Mouse (Mus musculus) left cerebral cortex, adult 8-10 months (tissue): ENCODE data around the gene Mta3. TPM values are rescaled to one million over a fixed set of nuclear protein-coding genes. Genes with fewer than 3 reads are reported as not detected.

ENCODE experiments used
- DNase-seq, 2 experiments: peaks; one replicate each; pipeline ENCODE4 v3.0.0; 2022; ENCODE audit warnings: low spot score in 2 of 2
- total RNA-seq, 4 experiments: library from RNA; stranded (reverse); gene quantifications; 2 replicates each; pipeline ENCODE4 v1.2.4; 2022

Gene Mta3
- total RNA-seq, 4 experiments from 2014 or later, result 89.8 to 96.1 (median 92.0) TPM

DNA sequence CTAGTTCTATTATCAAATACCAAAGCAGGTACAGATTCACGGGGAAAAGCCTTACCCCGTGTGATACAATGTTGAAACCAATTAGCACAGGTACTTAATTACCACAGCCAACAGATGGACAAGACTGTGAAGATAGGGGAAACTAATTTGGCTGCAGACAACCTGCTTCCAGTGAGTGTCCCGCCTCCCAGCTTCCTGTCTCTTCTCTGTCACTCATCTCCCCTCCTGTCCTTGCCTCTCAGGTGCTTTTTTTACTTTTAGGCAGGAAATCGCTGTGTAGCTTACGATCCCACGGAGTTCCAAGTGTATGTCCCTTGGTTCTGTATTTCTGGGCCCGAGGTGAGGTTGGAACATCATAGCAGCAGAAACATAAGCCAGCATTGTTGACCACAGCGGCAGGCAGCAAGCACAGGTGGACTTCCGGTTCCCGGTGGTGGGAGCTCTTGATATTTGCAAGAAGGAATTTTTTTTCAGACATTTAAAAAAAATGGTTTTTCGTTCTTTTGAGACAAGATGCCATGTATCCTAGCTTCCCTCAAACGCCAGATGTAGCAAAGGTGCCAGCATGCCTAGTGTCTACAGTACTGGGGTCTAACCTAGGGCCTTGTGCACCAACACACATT is 102.6 kb downstream of the Mta3 start:
- DNase-seq, result no peak

DNA sequence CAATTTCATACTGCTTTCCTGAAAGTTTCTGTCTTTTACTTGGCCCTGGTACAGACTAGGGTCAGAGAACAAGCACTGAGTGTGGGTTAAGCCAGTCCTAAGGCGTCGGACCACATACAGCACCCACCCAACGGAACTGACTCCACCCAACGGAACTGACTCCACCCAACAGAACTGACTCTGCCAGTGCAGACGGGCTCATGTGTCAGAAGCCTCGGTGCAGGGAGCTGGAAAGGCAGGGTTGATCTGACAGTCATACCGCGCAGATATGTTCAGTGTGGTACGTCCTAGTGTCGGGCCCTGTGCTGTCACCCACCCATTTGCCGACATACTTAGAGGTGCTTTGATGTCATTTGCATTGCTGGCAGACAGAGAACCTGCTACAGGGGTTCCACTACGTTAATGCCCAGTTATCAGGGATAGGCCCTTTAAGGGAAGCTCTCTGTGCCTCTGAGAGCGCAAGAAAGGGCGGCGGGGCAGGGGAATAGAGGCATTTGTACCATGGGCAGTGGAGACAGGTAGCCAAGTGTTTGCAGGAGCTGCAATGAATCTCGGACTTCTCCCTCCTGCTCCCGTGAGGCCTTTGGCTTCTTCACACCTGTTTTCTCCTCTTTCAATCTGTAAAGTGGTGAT is 103.3 kb downstream of the Mta3 start:
- no peak for DNase-seq

DNA sequence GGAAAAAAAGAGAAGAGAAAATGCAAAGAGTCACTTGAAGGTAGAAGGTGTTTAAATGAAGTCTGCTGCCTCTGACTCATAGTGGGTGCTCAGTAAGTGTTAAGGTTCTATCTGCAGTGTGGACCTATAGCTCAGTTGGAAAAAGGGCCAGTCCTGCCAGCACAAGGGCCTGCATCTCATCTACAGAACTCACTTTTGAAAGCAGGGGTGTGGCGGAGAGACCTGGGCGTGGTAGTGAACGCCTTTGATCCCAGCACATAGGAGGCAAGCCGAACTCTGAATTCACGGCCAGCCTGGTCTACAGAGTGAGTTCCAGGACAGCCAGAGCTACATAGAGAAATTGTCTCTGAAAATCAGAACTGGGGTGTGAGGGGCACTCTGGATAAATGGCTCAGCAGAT is 104.3 kb downstream of the Mta3 start:
- no peak for DNase-seq

DNA sequence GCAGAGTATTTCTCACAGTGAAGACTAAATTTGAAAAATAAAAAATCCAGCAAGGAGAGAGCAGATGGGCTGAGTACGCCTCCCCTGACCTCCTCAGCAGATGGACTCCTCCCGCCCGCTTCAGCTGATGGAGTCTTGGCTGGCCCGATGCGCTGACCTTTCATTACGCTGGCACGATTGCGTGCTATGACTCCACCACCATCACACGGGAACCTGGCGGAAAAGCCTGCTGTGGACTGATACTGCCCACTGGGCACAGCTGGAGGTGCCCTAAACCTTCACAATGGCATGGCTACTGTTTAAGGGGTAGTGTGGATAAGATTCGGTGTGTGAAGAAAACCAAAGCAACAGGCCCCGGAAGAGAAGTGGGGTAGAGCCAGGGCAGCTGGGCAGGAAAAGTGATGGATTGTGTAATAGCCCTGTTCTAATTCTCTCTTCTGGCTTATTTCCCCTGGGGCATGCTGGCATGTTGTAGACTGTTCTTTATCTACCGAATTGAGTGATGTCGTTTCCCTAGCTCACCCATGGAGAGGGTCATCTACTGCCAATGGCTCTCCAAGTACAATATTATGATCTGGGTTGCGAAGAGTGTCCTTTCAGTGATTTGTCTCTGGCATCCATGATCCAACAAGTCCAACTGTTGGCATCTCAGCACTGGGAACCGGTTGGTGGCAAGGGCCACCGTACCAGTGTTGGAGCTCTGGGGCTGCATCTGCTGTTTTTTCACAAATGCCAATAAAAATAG is 106.4 kb downstream of the Mta3 start:
- no peak for DNase-seq

DNA sequence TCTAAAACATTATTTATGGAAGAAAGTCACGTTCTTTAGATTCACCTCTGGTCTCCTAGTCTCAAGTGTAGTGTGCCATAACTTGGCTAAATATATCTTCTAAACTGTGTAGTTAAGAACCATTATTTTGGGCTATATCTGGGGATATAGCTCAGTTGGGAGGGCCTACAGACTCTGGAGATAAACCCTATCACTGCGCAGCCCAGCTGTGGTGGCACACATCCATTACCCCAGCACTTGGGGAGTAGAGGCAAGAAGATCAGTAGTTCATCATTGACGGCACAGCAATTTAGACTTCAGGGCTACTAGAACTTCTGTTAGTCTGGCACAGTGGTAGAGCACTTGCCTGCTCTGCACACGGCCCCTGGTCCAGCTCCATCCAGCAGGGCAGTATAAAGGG is 107.1 kb downstream of the Mta3 start:
- no peak for DNase-seq

DNA sequence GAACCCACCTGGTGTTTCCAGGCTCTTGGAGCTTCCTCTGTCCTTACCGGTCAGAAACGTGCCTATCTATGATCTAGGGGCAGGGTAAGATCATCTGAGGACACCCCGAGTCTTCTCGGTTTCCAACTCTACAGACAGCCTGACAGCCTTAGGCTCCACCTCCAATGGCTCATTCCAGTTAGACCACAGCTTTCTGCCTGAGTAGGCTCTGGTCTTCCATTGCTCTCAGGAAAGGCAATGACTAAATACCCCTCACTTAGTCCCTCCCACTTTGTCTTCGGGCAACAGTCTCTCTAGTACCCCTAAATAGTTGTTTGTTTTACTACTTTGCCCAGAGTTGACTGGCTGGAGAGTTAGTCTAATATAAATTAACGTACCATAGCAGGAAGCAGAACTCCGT is 111.0 kb downstream of the Mta3 start:
- DNase-seq, result no peak

DNA sequence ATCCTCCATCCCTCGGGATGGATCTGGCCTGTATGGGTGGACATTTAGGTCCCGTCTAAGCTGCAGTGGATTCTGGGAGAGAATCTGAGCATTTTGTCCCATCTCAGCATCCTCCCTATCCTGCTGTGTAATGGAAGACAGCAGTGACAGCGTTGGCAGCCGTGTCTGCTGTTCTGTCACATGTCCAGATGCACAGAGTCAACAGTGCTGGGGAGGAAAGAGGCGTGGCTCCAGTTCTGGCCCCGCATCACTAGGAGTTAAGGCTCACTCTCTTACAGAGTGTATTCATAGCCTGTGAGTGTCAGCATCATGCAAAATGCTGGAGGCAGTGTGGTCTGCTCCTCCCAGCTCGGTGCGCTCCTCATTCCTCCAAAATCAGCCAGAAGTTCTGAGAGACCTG is 113.5 kb downstream of the Mta3 start:
- DNase-seq, result no peak

DNA sequence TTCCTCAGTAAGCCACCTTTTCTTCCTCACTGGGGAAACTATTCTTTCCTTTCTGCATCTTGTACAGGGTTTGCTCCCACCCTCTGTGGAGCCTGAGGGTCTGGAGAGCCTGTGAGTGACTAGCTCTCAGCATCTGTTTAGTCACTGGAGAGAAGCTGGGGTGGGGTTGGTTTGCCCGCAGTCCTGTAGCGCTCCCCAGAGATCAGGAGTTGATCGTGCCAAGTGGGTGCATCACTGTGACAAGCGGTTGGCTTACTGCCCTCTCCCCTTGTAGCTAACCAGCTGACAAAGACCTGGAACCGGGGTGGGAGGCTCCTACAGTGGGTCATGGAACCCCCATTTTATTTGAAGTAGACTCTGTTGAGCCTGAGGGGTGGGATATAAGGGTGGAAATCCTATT is 114.7 kb downstream of the Mta3 start:
- DNase-seq, result no peak

DNA sequence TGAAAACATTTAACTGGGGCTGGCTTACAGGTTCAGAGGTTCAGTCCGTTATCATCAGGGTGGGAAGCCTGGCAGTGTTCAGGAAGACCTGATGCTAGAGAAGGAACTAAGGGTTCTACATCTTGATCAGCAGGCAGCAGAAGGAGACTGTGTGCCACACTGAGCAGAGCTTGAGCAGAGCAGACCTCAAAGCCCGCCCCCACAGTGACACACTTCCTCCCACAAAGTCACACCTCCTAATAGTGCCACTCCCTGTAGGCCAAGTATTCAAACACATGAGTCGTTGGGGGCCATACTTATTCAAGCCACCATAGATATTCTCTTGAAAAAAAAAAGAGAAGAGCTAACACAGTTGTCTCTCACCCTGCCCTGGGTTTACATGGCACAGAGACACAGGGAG is 115.9 kb downstream of the Mta3 start:
- DNase-seq, result no peak

DNA sequence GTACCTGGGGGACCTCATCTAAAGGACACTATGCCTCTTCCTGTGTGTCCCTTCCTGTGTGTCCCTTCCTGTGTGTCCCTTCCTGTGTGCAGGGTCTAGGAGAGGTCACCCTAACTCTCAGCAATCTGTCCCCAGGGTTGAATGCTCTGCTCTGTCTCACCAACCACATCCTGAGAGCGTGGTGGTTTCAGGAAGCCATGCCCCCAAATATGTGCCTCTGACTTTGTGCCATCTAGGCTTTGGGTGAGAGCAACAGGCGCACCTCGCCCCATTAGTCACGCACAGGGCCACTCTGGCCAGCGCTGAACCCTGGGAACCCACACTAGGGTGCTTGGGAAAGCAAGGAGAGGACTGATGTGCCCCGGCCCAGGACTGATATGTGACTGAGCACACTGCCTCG is 117.9 kb downstream of the Mta3 start:
- DNase-seq, result no peak

DNA sequence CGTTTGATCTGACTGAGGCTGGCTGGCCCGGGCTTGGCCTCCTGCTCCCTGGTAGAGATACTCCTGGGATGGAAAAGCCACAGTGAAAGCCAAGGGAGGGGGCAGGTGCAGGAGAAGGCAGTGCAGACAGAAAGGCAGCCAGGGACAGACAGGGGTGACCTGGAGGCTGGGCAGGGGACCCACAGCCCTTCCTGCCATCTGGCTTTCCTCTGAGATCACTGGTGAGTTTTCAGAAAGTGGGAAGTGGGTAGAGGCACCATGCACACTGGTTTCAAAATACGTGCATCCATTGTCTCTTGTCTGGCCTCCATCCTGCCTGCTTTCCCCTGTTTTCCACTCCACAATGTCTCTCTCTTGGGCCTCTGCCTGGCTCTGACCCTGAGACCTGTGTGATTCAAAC is 123.4 kb downstream of the Mta3 start:
- DNase-seq, result no peak

DNA sequence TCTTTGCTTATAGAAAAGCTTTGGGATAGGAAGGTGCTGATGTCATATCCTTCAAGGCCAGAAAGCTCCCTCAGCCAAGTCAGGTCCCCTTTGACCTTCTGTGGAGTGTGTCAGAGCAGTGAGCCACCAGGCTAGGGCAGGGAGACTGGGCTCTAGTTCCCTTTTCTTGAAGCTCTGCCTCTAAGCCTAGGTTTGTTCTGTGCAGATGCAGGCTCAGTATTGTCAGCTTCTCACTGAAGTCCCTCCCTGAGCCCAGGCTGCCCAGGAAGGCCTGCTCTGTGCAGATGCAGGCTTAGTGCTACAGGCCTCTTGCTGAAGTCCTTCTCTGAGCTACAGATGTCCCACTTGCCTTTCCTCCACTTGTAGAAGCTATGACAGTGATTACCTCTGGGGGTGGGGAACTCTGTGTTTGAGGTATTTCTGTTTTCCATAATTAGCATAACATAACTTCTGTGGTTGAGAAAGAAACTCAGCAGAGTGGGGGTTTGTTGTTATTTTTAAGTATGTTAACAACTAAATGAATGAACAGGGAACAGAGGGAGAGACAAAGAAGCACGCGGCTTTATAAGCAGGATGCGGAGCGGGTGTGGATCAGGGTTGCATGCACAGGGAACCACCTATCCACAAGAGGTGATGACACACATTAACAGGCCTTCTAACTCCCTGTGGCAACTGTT is 124.8 kb downstream of the Mta3 start:
- no peak for DNase-seq

DNA sequence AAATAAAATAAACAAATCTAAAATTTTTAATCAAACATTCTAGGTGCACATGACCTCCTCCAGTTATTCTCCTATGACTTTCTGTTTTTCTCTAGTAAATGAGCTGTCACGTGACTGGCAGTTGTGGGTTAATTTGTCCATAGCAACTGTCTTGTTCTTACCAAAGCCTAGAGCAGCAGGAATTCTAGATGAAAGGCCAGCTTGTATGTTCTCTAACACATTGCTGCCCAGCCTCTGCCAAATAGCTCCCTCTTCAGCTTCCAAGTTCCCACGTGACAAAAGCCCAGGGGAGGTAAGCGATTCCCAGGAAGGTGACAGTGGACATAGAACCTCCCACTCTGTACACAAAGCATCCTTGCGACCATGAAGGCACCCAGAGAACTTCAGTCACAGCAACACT is 128.2 kb downstream of the Mta3 start:
- DNase-seq, result no peak

DNA sequence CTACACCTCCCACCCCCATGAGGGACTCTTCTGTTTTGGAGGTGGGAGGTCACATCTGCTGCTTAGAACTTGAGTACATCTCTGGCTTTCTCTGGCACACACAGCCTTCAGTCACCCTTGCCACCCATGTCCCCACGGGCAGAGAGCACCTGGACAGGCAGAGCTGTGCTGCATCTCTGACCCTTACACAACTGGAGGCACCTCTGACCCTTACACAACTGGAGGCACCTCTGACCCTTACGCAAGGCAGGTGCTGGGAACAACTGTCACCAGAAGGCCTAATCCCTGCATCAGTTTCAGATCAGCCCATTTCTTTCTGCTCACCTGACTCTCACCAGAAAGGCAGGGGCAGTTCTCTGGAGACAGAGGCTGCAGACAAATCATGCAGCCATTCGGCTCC is 130.1 kb downstream of the Mta3 start:
- no peak for DNase-seq

DNA sequence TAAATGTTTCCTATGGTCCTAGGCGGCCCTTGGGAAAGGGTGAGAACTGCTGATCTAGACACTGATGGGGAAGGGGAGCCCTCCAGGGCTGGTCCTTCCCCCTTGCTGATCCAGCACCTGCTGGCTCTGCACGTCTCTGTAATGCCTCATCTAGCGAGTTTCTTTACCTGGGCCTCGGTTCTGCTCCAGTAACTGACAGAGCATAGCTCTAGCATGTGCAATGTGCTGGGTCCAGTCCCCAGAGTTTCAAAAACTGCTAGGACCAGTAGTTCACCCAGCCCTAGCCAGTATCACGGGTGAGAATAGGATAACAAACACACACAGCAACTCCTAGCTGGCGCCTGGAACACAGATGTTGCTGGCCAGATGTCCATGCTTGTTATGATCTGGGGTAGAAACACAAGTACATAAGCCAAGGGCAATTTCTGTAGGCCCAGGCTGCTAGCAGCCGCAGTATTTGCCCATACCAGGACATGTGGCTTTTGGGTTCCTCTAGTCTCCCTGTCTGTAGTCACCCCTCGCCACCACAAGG is 131.8 kb downstream of the Mta3 start:
- no peak for DNase-seq

DNA sequence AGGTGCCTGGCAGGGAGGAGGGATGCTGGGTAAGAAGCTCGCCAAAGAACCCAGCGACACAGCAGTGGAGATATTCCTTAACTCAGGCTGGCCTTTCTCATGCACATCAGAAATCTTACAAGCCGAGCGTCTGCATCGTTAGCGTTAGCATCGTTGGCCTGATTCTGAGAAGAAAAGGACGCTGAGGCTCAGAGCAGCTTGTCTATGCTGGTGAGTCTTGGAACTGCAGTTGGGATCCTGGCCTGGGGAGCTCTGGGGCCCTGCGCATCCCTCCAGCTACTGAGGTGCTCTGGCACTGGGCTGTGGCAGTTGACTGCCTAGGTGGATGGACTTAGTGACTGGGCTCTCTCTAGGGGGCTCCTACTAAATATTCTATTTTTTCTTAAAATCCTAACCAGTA is 133.2 kb downstream of the Mta3 start:
- no peak for DNase-seq

DNA sequence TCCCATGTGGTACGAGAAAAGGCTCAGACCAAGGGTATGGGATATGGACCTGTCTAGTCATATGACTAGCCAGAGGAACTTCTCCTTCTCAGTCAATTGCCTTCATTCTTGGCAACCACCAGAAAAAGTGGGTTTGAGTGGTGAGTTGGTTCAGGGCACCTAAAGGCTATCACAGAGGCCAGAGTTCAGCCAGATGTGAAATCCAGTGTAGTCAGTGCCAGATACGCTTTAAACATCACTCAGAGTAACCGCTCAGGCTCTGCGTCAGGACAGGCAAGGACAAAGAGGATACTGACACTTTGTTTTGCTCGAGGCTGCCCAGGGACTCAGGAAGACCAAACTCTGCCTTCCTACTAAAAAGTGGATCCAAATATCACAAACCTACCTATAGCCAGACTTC is 135.0 kb downstream of the Mta3 start:
- DNase-seq, result no peak

DNA sequence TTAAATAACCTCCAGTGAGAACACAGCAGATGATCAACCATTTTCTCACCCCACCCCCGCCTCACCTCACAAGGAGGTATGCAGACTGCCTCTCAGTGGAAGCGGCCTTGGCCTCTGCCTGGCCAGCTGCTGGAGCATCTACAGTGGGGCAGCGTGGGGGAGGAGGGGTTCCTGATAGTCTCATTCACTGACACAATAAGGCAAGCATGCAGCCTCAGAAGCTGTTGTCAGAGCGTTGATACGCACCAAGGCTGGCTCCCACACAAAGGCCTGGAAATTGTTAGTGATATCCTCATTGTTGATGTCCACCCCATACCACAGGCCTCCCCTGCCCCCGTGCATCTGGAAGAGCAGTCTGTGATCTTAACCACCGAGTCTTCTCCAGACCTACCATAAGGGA is 137.8 kb downstream of the Mta3 start:
- DNase-seq, result no peak

DNA sequence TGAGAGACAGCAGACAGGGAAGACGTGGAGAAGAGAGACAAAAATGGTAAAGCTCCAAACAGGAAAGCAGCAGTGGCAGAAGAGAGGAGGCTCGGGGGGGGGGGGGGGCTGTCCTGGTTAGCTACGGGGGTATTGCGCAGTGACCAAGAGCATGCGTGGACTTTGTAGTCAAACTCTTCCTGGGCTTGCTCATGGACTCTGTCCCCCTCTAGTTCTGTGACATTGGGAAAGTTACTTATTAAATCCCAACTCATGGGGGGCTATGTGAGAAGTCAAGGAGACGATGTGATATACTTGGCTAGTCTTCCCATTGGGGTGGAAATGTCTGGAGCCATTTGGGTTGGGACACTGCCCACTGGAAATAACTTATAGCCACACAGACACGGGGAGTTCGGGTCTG is 139.6 kb downstream of the Mta3 start:
- no peak for DNase-seq

DNA sequence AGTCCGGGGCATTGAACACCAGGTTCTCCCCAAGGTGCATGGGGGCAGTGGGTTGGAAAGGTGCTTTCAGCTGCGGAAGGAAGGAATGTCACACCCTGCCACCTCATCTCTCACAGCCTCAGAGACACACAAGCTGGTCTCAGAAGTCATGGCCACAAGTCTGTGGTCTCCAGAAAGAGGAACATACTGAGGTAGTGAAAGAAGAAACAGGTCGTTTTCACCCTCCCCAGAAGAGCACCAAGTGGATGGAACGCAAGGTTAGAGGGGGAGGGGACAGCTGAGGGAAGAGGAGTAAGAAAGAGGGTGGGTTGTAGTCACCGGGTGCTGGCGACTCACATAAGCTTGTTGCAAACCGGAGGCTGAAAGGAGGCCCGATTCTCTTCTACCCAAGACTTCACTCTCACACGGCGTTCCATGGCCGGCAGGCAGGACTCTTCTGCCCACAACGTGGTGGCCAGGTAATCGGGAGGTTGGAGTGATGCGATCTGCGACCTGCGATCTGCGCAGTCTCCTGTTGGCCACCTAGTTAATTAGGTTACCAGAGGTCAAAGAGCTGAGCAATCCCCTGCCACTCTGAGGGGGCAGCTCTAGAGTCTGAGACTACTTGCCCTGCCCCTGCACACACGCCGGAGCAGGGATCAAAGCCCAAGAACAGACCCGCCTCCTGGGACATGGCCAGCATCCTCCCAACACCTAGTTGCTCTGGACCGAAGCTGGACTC is 140.5 kb downstream of the Mta3 start:
- DNase-seq, result no peak

DNA sequence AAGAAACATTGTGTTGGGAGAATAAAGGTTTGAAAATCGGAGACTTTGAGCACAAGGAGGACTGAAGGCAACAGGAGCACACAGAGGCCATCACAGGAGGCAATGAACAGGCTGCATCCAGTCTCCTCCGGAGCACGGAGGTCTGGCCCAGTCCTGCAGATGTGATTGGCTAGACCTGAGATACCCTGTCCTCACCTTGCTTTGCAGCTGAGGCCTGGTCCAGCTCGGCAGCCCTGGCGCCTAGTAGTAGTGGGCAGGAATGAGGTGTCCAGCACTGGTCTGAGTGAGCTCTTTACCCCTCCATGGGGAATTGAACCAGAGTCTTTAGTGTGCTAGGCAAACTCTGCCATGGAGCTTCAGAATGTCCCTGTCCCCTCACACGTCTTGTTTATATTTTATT is 141.1 kb downstream of the Mta3 start:
- DNase-seq, result no peak

DNA sequence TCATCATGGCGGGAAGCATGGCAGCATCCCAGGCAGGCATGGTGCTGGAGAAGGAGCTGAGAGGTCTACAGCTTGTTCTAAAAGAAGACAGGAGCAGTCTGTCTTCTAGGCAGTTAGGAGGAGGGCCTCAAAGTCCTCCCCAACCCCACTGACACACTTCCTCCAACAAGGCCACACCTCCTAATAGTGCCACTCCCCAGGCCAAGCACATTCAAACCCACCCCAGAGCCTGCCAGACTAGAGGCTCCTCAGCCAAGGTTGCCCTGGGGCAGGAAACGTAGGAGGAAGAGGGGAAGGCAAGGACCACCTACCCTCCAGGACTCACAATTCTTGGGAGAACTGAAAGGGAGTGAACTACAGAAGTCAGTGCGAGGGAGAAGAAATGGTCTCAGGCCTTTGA is 141.9 kb downstream of the Mta3 start, which contains the start of gene Haao:
TSS of gene Haao (minus strand) at position 149 of the 400 bp plus-strand sequence.
- DNase-seq, result no peak
